Mouse (Mus musculus): Measurements from ENCODE around the gene Gm7714.

- TF ChIP-seq CTCF (IDR thresholded peaks at IDR 0.05; ENCODE audit: low read depth) = no peak
- no peak for TF ChIP-seq EP300 (IDR thresholded peaks at IDR 0.05; ENCODE audit: low read depth)
These were observed 48.3 kb downstream of the Gm7714 start, which contains the start of gene Prol1 for GRCm38 (mm10) chr5:88317012-88317411.
